ENCODE assay signal across 7 mouse cellular contexts in genomic region chr5:127160292-127160691, GRCm38 (mm10).
DNase-seq lines count a peak whose midpoint lies in the region.

No protein-coding gene starts in this region.

- peak; percentile 1 to 41 for DNase-seq in layer of hippocampus, adult 18-20 months (ENCODE audit: low spot score in 2 of 2)
- no peak for DNase-seq in layer of hippocampus, adult 9-11 months
- peak; percentile 32 for DNase-seq in NIH3T3 (ENCODE audit: low read depth)
- peak; percentile 12 for DNase-seq in cerebellum, adult 11-12 months
- DNase-seq in kidney, postnatal 14 days, result peak; percentile 4
- DNase-seq in yolk sac, embryonic 10.5 days (ENCODE audit: low spot score), result no peak
- DNase-seq in ovary, postnatal 36 days (ENCODE audit: low spot score), result no peak

Comparison
In these comparisons a context has a peak if more than half of its experiments do, and no peak if none do; other contexts are left out.
1. DNase-seq: peak in layer of hippocampus, adult 18-20 months (2 of 2), NIH3T3 (single experiment), cerebellum, adult 11-12 months (single experiment) and kidney, postnatal 14 days (single experiment); none in layer of hippocampus, adult 9-11 months (single experiment), yolk sac, embryonic 10.5 days (single experiment) and ovary, postnatal 36 days (single experiment).